Mouse (Mus musculus) embryonic fibroblast, embryonic 13.5 days (primary cell): ENCODE results near the gene Foxp1.

Experiments
- CTCF ChIP-seq: IDR thresholded peaks from 2 replicates; pipeline ENCODE4 v1.5.1; 2011; ENCODE audit warnings: mild to moderate bottlenecking, control low read depth, low read length, moderate library complexity, borderline replicate concordance; ENCODE audit not compliant: insufficient read depth
- POLR2A ChIP-seq: IDR thresholded peaks from 2 replicates; pipeline ENCODE4 v1.6.1; 2011; ENCODE audit warnings: low read depth, mild to moderate bottlenecking, control low read depth, low read length, moderate library complexity

DNA sequence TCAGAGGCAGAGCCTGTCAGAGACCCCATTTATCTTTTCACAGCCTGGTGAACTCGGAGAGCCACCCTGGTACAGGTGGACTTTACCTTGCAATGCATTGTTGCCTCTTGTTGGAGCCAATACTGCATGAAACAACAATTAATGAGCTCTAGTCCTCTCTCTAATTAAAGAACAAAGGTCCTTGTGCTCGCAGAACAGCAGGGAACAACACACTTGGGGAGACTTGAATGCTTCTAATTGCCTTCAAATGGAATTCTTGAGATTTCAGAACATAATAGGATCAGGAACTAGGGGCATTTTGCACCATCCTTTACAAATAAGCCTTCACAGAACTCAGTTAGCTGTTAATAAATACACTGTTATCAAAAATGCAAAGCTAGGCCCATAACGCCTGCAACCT lies 418.6 kb downstream of the Foxp1 start:
- no peak for TF ChIP-seq POLR2A
- no peak for TF ChIP-seq CTCF
